Mouse (Mus musculus): ENCODE data around the gene Macrod2. TPM values are rescaled to one million over a fixed set of nuclear protein-coding genes. Genes with fewer than 3 reads are reported as not detected.

Macrod2 gene
- polyA plus RNA-seq, 1 experiment from 2014 or later = 65.9 TPM

DNA sequence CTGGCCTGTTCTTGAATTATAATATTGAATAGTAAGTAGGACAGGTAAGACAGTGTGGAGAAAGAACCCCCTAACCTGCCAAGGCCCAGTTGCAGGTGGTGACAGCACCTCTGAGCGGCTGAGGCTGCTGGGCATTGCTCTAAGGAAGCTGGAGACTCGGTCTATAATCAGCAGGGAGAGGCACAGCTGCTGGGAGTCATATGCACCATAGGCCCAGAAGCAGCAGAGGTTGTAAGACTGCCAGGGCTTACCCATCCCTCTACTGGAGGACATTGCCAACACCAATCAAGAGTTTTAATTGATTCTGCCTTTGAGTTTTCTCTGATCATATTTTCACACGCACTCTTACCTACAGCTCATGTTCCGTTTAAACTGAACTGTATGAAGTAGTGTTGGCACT lies 869.5 kb downstream of the Macrod2 start:
- no peaks in the 10 kb centered on the region for H3K36me3 ChIP-seq (ENCODE audit: control insufficient read depth, insufficient read depth, low read length)
- no peaks in the 10 kb centered on the region for H3K9me3 ChIP-seq (ENCODE audit: control insufficient read depth, low read length)
- 78% methylated on average over 4 of the region's 4 CpGs for WGBS
- no peak overlapping the region for H3K27ac ChIP-seq (ENCODE audit: low read depth, low read length)
- no peak overlapping the region for H3K4me3 ChIP-seq (ENCODE audit: low read depth, low read length)
- no peak overlapping the region for H3K4me2 ChIP-seq (ENCODE audit: low read depth, low read length)
- H3K9ac ChIP-seq (replicated peaks; ENCODE audit: low read depth, low read length) = no peak overlapping the region
- no peaks in the 10 kb centered on the region for H3K4me1 ChIP-seq (ENCODE audit: control insufficient read depth, insufficient read depth, low read length)
- no peaks in the 10 kb centered on the region for H3K27me3 ChIP-seq (ENCODE audit: control insufficient read depth, insufficient read depth, low read length)
- no peak for ATAC-seq (ENCODE audit: low read depth)

DNA sequence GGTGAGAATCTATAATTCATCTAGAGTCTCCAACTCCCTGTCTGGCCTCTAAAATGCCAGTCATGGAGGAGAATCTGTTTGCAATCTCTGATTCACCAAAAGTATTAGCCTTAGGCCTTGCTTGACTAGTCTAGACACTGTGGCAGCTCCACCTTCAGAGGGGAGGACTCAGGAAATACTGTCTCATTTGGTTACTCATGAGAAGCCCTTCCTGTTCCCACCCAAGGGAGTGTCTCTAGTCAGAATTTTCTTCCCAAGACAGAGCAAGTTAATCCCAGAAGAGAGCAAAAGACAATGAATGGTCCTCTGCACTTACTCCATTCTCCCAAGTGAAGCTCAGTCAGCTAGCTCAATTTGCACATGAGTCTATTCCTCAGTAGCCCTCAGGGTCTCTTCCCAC lies 871.5 kb downstream of the Macrod2 start:
- Histone ChIP-seq H3K4me1 (ENCODE audit: control insufficient read depth, insufficient read depth, low read length) (no peaks in the 10 kb centered on the region), H3K36me3 (ENCODE audit: control insufficient read depth, insufficient read depth, low read length) (no peaks in the 10 kb centered on the region), H3K4me2 (ENCODE audit: low read depth, low read length) (no peak overlapping the region), H3K27ac (ENCODE audit: low read depth, low read length) (no peak overlapping the region), H3K9ac (replicated peaks; ENCODE audit: low read depth, low read length) (no peak overlapping the region), H3K4me3 (ENCODE audit: low read depth, low read length) (no peak overlapping the region), H3K9me3 (ENCODE audit: control insufficient read depth, low read length) (no peaks in the 10 kb centered on the region), H3K27me3 (ENCODE audit: control insufficient read depth, insufficient read depth, low read length) (no peaks in the 10 kb centered on the region)
- ATAC-seq (ENCODE audit: low read depth) = no peak

- H3K27me3 ChIP-seq (ENCODE audit: control insufficient read depth, insufficient read depth, low read length) = no peaks in the 10 kb centered on the region
- H3K9ac ChIP-seq (replicated peaks; ENCODE audit: low read depth, low read length) = no peak overlapping the region
- H3K36me3 ChIP-seq (ENCODE audit: control insufficient read depth, insufficient read depth, low read length) = no peaks in the 10 kb centered on the region
- WGBS = 76% methylated on average over 4 of the region's 4 CpGs
- no peaks in the 10 kb centered on the region for H3K4me1 ChIP-seq (ENCODE audit: control insufficient read depth, insufficient read depth, low read length)
- no peak overlapping the region for H3K27ac ChIP-seq (ENCODE audit: low read depth, low read length)
- H3K4me2 ChIP-seq (ENCODE audit: low read depth, low read length) = no peak overlapping the region
- no peaks in the 10 kb centered on the region for H3K9me3 ChIP-seq (ENCODE audit: control insufficient read depth, low read length)
- ATAC-seq (ENCODE audit: low read depth) = no peak
- H3K4me3 ChIP-seq (ENCODE audit: low read depth, low read length) = no peak overlapping the region
These were observed 876.4 kb downstream of the Macrod2 start for GRCm38 (mm10) chr2:141271541-141271940.

DNA sequence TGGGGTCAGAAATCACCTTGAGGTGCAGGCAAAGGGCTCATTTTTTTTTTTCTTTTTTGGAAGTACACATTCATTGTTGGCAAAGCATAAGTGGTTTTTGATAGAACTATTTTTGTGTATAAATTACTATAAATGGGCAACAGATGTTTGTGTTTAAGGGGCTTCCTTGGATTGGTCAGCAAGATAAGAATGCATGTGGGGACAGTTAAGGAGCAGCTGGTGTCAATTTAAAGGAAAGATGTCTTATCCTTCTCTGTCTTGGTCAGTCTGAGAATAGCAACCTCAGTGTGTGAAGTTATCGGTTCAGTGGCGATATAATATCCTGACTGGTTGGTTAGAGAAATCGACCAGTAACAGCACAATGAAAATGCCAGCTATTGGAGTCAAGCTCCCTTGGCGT lies 877.9 kb downstream of the Macrod2 start:
- Histone ChIP-seq H3K9ac (replicated peaks; ENCODE audit: low read depth, low read length) (no peak overlapping the region), H3K36me3 (ENCODE audit: control insufficient read depth, insufficient read depth, low read length) (no peaks in the 10 kb centered on the region), H3K4me1 (ENCODE audit: control insufficient read depth, insufficient read depth, low read length) (no peaks in the 10 kb centered on the region), H3K27ac (ENCODE audit: low read depth, low read length) (no peak overlapping the region), H3K27me3 (ENCODE audit: control insufficient read depth, insufficient read depth, low read length) (no peaks in the 10 kb centered on the region), H3K9me3 (ENCODE audit: control insufficient read depth, low read length) (no peaks in the 10 kb centered on the region), H3K4me3 (ENCODE audit: low read depth, low read length) (no peak overlapping the region), H3K4me2 (ENCODE audit: low read depth, low read length) (no peak overlapping the region)
- 88% methylated on average over 4 of the region's 4 CpGs for WGBS
- ATAC-seq (ENCODE audit: low read depth) = no peak

DNA sequence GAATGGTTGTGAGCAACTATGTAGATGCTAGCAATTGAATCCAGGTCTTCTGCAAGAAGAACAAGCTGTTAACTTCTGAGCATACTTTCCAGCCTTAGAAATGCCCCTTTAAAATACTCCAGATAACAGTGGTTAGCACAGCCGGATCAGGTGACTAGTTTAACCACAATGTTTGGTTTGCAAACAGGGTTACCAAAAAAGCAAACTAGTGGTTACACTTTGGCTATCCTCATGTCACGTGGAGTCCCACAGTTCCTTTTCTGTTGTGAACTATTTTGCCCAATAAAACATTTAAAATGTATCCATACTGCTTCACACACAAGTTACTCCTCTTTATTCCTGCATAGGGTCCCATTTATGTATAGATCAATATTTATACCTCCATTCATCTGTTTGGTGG lies 879.2 kb downstream of the Macrod2 start:
- ATAC-seq (ENCODE audit: low read depth) = no peak

DNA sequence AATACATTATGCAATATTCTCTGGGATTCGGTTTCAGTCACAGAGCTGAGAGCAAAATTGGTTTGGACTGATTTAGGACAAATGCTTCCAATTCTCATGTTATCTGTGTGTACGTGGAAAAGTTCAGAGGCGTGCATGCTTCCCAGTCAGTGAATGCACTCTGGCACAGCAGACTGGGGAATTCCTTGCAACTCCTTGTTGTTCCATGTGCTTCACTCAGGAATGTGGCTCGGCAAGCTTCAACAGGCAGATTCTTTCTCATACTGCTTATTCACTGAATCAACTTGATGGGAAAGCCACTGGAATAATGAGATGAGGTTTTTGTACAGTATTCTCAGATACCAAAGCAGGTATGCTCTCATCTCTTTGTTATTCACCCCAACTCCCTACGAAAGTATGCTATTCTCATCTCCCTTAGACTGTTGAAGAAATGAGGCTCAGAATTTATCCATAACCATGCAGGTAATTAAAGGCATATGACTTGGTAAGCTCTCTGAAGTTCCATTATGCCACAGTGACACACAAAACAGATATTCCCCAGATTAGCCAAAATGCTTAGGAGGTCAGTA lies 884.1 kb downstream of the Macrod2 start:
- Histone ChIP-seq H3K27me3 (ENCODE audit: control insufficient read depth, insufficient read depth, low read length) (no peaks in the 10 kb centered on the region), H3K9ac (replicated peaks; ENCODE audit: low read depth, low read length) (no peak overlapping the region), H3K4me1 (ENCODE audit: control insufficient read depth, insufficient read depth, low read length) (no peaks in the 10 kb centered on the region), H3K9me3 (ENCODE audit: control insufficient read depth, low read length) (no peaks in the 10 kb centered on the region), H3K27ac (ENCODE audit: low read depth, low read length) (no peak overlapping the region), H3K4me2 (ENCODE audit: low read depth, low read length) (no peak overlapping the region), H3K36me3 (ENCODE audit: control insufficient read depth, insufficient read depth, low read length) (no peaks in the 10 kb centered on the region), H3K4me3 (ENCODE audit: low read depth, low read length) (no peak overlapping the region)
- 70% methylated on average over 5 of the region's 5 CpGs for WGBS
- no peak for ATAC-seq (ENCODE audit: low read depth)

More for the DNA sequence above, 879.2 kb downstream of the Macrod2 start:
- WGBS = 93% methylated on average over 2 of the region's 2 CpGs
- Histone ChIP-seq H3K9me3 (ENCODE audit: control insufficient read depth, low read length) (no peaks in the 10 kb centered on the region), H3K9ac (replicated peaks; ENCODE audit: low read depth, low read length) (no peak overlapping the region), H3K27ac (ENCODE audit: low read depth, low read length) (no peak overlapping the region), H3K4me2 (ENCODE audit: low read depth, low read length) (no peak overlapping the region), H3K4me1 (ENCODE audit: control insufficient read depth, insufficient read depth, low read length) (no peaks in the 10 kb centered on the region), H3K4me3 (ENCODE audit: low read depth, low read length) (no peak overlapping the region), H3K27me3 (ENCODE audit: control insufficient read depth, insufficient read depth, low read length) (no peaks in the 10 kb centered on the region), H3K36me3 (ENCODE audit: control insufficient read depth, insufficient read depth, low read length) (no peaks in the 10 kb centered on the region)

GRCm38 (mm10) chr2:141280817-141281216 lies 885.7 kb downstream of the Macrod2 start:
- no peak overlapping the region for H3K27ac ChIP-seq (ENCODE audit: low read depth, low read length)
- H3K27me3 ChIP-seq (ENCODE audit: control insufficient read depth, insufficient read depth, low read length) = no peaks in the 10 kb centered on the region
- no peaks in the 10 kb centered on the region for H3K36me3 ChIP-seq (ENCODE audit: control insufficient read depth, insufficient read depth, low read length)
- no peak overlapping the region for H3K4me3 ChIP-seq (ENCODE audit: low read depth, low read length)
- no peak overlapping the region for H3K4me2 ChIP-seq (ENCODE audit: low read depth, low read length)
- no peak overlapping the region for H3K9ac ChIP-seq (replicated peaks; ENCODE audit: low read depth, low read length)
- no peaks in the 10 kb centered on the region for H3K9me3 ChIP-seq (ENCODE audit: control insufficient read depth, low read length)
- H3K4me1 ChIP-seq (ENCODE audit: control insufficient read depth, insufficient read depth, low read length) = no peaks in the 10 kb centered on the region
- no peak for ATAC-seq (ENCODE audit: low read depth)
- whole genome bisulfite sequencing = 94% methylated on average over 1 of the region's 1 CpGs

GRCm38 (mm10) chr2:141286110-141286747 lies 891.1 kb downstream of the Macrod2 start:
- H3K9me3 ChIP-seq (ENCODE audit: control insufficient read depth, low read length) = no peaks in the 10 kb centered on the region
- no peak overlapping the region for H3K27ac ChIP-seq (ENCODE audit: low read depth, low read length)
- WGBS = 86% methylated on average over 7 of the region's 7 CpGs
- no peaks in the 10 kb centered on the region for H3K4me1 ChIP-seq (ENCODE audit: control insufficient read depth, insufficient read depth, low read length)
- no peak overlapping the region for H3K4me2 ChIP-seq (ENCODE audit: low read depth, low read length)
- H3K36me3 ChIP-seq (ENCODE audit: control insufficient read depth, insufficient read depth, low read length) = no peaks in the 10 kb centered on the region
- H3K4me3 ChIP-seq (ENCODE audit: low read depth, low read length) = no peak overlapping the region
- no peaks in the 10 kb centered on the region for H3K27me3 ChIP-seq (ENCODE audit: control insufficient read depth, insufficient read depth, low read length)
- H3K9ac ChIP-seq (replicated peaks; ENCODE audit: low read depth, low read length) = no peak overlapping the region
- no peak for ATAC-seq (ENCODE audit: low read depth)

DNA sequence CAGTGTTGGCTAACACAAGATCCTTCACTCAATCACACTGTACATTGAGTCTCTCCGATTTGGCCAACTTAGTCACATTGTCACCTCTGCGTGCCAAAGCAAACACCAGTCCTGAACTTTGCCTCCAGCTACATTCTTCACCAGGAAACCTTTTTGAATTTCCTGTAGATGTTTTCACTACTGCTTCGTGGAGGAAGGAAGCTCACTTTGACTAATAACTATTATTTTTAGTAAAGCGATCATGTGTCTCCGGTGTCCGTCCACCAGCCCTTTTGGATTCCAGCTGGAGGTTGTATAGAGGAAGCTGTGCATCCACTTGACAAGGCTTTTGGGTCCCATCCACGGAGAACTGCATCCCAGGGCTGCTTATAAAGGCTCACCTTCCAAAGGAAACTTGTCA lies 893.4 kb downstream of the Macrod2 start:
- Histone ChIP-seq H3K4me3 (ENCODE audit: low read depth, low read length) (no peak overlapping the region), H3K9ac (replicated peaks; ENCODE audit: low read depth, low read length) (no peak overlapping the region), H3K27ac (ENCODE audit: low read depth, low read length) (no peak overlapping the region), H3K27me3 (ENCODE audit: control insufficient read depth, insufficient read depth, low read length) (no peaks in the 10 kb centered on the region), H3K4me2 (ENCODE audit: low read depth, low read length) (no peak overlapping the region), H3K9me3 (ENCODE audit: control insufficient read depth, low read length) (no peaks in the 10 kb centered on the region), H3K36me3 (ENCODE audit: control insufficient read depth, insufficient read depth, low read length) (no peaks in the 10 kb centered on the region), H3K4me1 (ENCODE audit: control insufficient read depth, insufficient read depth, low read length) (no peaks in the 10 kb centered on the region)
- ATAC-seq (ENCODE audit: low read depth) = no peak
- WGBS = 69% methylated on average over 7 of the region's 7 CpGs
